Mouse (Mus musculus) heart, embryonic 13.5 days (tissue): ENCODE results near the gene Dffa. TPM values are rescaled to one million over a fixed set of nuclear protein-coding genes. Genes with fewer than 3 reads are reported as not detected.
A peak's percentile ranks its signal among the peaks of the same experiment; 100 is the strongest.
"Not testable (repeated sequence)": the region's sequence is repeated elsewhere in the genome, so short reads cannot be mapped to it uniquely, and the experiment has no call there.

Experiments used
- ATAC-seq: fragments of 200-750 bp; cut with Nextera tagmentation; 2 replicates; pipeline ENCODE4 v1.8.0; 2017; ENCODE audit warnings: moderate TSS enrichment; ENCODE audit not compliant: insufficient number of reproducible peaks, low FRiP score, low TSS enrichment; ENCODE audit errors: extremely low read depth
- H3K27ac ChIP-seq: fragments of 300-500 bp; sonication (generic); replicated peaks from 2 replicates; pipeline ENCODE4 v1.5.1; 2015; ENCODE audit warnings: moderate library complexity, mild to moderate bottlenecking, inconsistent platforms
- H3K27me3 ChIP-seq: fragments of 300-500 bp; sonication (generic); replicated peaks from 2 replicates; pipeline ENCODE4 v1.6.1; 2015; ENCODE audit warnings: mild to moderate bottlenecking, inconsistent platforms
- H3K36me3 ChIP-seq: fragments of 300-500 bp; sonication (generic); 2 replicates; pipeline ENCODE4 v1.6.1; 2015; ENCODE audit warnings: mild to moderate bottlenecking, inconsistent platforms
- H3K4me1 ChIP-seq: fragments of 300-500 bp; sonication (generic); 2 replicates; pipeline ENCODE4 v1.6.1; 2015; ENCODE audit warnings: inconsistent platforms
- H3K4me2 ChIP-seq: fragments of 300-500 bp; sonication (generic); 2 replicates; pipeline ENCODE4 v1.6.1; 2015; ENCODE audit warnings: inconsistent platforms, mild to moderate bottlenecking, moderate library complexity
- H3K4me3 ChIP-seq: fragments of 300-500 bp; sonication (generic); 2 replicates; pipeline ENCODE4 v1.5.1; 2015; ENCODE audit warnings: moderate library complexity, mild to moderate bottlenecking, inconsistent platforms
- H3K9ac ChIP-seq: fragments of 300-500 bp; sonication (generic); 2 replicates; pipeline ENCODE4 v1.6.1; 2015; ENCODE audit warnings: inconsistent platforms, mild to moderate bottlenecking, moderate library complexity
- H3K9me3 ChIP-seq: fragments of 300-500 bp; sonication (generic); 2 replicates; pipeline ENCODE4 v1.6.1; 2016; ENCODE audit warnings: inconsistent platforms
- WGBS: fragments of 180-500 bp; shearing (Covaris S2); methylation state at CpG from one replicate; pipeline ENCODE4 v1.1.7; 2015; ENCODE audit warnings: mixed read lengths; 5-methylcytosine and 5-hydroxymethylcytosine counted together
- polyA plus RNA-seq: library from polyadenylated mRNA; unstranded; fragments of >200 nt; fragmentation: Nextera tagmentation; extraction: Ambion mirVana; gene quantifications from 2 replicates; pipeline ENCODE4 v1.2.1, GENCODE M21; 2015

Gene Dffa
- polyA plus RNA-seq, 1 experiment from 2014 or later, result 31.2 TPM

DNA sequence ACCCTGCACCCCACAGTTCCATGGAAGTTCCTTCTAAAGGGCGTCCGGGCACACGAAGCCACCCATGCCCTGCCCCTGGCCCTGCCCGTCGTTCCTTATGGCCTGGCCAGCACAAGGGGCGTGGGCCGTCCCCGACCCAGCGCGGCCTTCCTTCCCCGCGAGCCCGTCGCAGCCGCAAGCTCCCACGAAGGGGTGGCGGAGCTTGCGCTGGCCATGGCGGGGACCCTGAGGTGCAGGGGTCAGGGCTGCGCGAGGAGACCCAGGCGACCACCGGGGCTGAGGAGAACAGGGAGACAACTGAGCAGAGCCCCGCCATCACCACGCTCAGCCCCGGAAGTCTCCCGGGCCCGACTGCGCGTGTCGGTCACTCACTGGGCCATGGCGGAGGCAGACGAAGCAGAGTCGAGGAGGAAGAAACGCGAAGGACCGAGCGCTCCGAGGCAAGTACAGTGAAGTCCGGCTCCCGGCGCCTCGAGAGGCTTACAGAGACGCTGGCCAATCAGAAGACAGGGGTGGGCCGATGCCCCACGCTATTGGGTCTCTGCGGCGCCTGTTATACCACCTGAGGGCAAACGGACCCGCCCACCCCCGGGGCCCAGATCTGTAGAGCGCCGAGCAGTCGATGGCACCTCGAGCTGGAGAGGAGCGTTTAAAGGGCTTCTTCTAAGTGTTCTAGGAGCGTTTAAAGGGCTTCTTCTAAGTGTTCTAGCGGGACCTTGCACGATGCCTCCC, 62.4 kb downstream of the Dffa start, which contains the start of gene Pgd:
TSS of gene Pgd (minus strand) at position 557 of the 732 bp plus-strand sequence.
- peaks cover 21% of the 10 kb centered on the region for H3K4me1 ChIP-seq
- H3K9me3 ChIP-seq, result no peaks in the 10 kb centered on the region
- ATAC-seq, result peak; percentile 99
- 0% methylated on average over 59 of the region's 59 CpGs for WGBS
- peak within 1 kb of the TSS; percentile 96 for H3K9ac ChIP-seq
- peaks cover 39% of the 10 kb centered on the region for H3K36me3 ChIP-seq
- no peaks in the 10 kb centered on the region for H3K27me3 ChIP-seq
- H3K4me3 ChIP-seq, result peak within 1 kb of the TSS; percentile 95
- peak within 1 kb of the TSS; percentile 93 for H3K4me2 ChIP-seq
- peak within 1 kb of the TSS; percentile 90 for H3K27ac ChIP-seq

GRCm38 (mm10) chr4:149166957-149167611, 63.1 kb downstream of the Dffa start:
- peak overlapping the region; percentile 84 for H3K9ac ChIP-seq
- 1% methylated on average over 27 of the region's 27 CpGs for WGBS
- no peaks in the 10 kb centered on the region for H3K27me3 ChIP-seq
- 0 out of 2 replicates have a peak, but pooled peaks have one; percentile 4 for ATAC-seq
- H3K36me3 ChIP-seq, result peaks cover 32% of the 10 kb centered on the region
- peak overlapping the region; percentile 85 for H3K27ac ChIP-seq
- peak overlapping the region; percentile 95 for H3K4me3 ChIP-seq
- H3K4me2 ChIP-seq, result peak overlapping the region; percentile 93
- peaks cover 22% of the 10 kb centered on the region for H3K4me1 ChIP-seq
- H3K9me3 ChIP-seq, result no peaks in the 10 kb centered on the region

GRCm38 (mm10) chr4:149168016-149168415, 64.1 kb downstream of the Dffa start:
- H3K27me3 ChIP-seq, result no peaks in the 10 kb centered on the region
- no peaks in the 10 kb centered on the region for H3K9me3 ChIP-seq
- peak overlapping the region; percentile 93 for H3K4me2 ChIP-seq
- no peak for ATAC-seq
- 0 out of 2 replicates have a peak overlapping the region, but pooled peaks have one; percentile 84 for H3K9ac ChIP-seq
- H3K27ac ChIP-seq, result no peak overlapping the region
- peaks cover 22% of the 10 kb centered on the region for H3K36me3 ChIP-seq
- peaks cover 31% of the 10 kb centered on the region for H3K4me1 ChIP-seq
- WGBS, result 43% methylated on average over 2 of the region's 2 CpGs
- peak overlapping the region; percentile 95; the same call in 1 of the 2 replicates for H3K4me3 ChIP-seq

DNA sequence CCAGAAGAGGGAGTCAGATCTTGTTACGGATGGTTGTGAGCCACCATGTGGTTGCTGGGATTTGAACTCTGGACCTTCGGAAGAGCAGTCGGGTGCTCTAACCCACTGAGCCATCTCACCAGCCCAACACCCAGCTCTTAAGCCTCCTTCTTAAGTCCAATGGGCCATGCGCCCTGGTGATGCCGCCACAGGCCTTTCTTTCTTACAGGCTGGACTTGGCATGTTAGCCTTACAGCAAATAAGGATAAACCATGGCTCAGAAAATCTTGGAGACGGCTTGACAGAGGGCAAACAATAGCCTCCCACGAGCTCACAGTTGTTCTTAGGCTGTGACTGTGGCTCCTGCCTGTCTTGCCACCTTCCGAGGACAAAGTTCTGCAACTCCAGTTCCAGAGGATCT, 66.0 kb downstream of the Dffa start:
- not testable (repeated sequence) for H3K4me3 ChIP-seq, ATAC-seq, H3K9ac ChIP-seq, H3K36me3 ChIP-seq, H3K27ac ChIP-seq, H3K4me2 ChIP-seq, H3K27me3 ChIP-seq, H3K9me3 ChIP-seq
- H3K4me1 ChIP-seq, result peaks cover 33% of the 10 kb centered on the region
- WGBS, result 72% methylated on average over 7 of the region's 8 CpGs

Other genes with a start within 250 kb of the Dffa start
- gene Pex14, start 4.3 kb upstream of the Dffa start, polyA plus RNA-seq, result 39.7 and 43.0 TPM in 2 replicates
- not detected in 2 replicates for gene Cort, start 22.6 kb downstream of the Dffa start, polyA plus RNA-seq
- gene Cenps, start 33.5 kb downstream of the Dffa start, polyA plus RNA-seq, result 23.2 and 25.6 TPM in 2 replicates
- 77.3 and 86.6 TPM in 2 replicates for gene Pgd, start 62.6 kb downstream of the Dffa start, polyA plus RNA-seq
- gene Kif1b, start 203.5 kb downstream of the Dffa start, polyA plus RNA-seq, result 37.8 and 39.9 TPM in 2 replicates